Mouse (Mus musculus) cerebellum, adult 9-11 months (tissue): Measurements from ENCODE around the gene Fsd1.

Experiments
- DNase-seq: peaks from one replicate; pipeline ENCODE4 v3.0.0; 2022

Fsd1 gene

GRCm38 (mm10) chr17:55963171-55963570 lies 23.1 kb upstream of the Fsd1 start:
- DNase-seq, result peak; percentile 32

GRCm38 (mm10) chr17:55964496-55964895 lies 21.8 kb upstream of the Fsd1 start:
- peak; percentile 36 for DNase-seq

- DNase-seq, result no peak
Observed at GRCm38 (mm10) chr17:55964996-55965395, 21.3 kb upstream of the Fsd1 start.

GRCm38 (mm10) chr17:55967186-55967585 lies 19.1 kb upstream of the Fsd1 start:
- DNase-seq, result peak; percentile 55

GRCm38 (mm10) chr17:55968210-55968609 lies 18.1 kb upstream of the Fsd1 start:
- peak; percentile 55 for DNase-seq

GRCm38 (mm10) chr17:55969560-55969959 lies 16.7 kb upstream of the Fsd1 start:
- no peak for DNase-seq

- peak; percentile 74 for DNase-seq
Observed at GRCm38 (mm10) chr17:55969966-55970891, 16.1 kb upstream of the Fsd1 start, which contains the start of gene Shd. Gene Shd (plus strand): TSS chr17:55970467.

- DNase-seq, result peak; percentile 54
Observed at GRCm38 (mm10) chr17:55971453-55971852, 14.9 kb upstream of the Fsd1 start.

- DNase-seq, result peak; percentile 87
Observed at GRCm38 (mm10) chr17:55976255-55976862, 9.9 kb upstream of the Fsd1 start.

GRCm38 (mm10) chr17:55977301-55977700 lies 9.0 kb upstream of the Fsd1 start:
- no peak for DNase-seq

- no peak for DNase-seq
Observed at GRCm38 (mm10) chr17:55990278-55990898, 4.1 kb downstream of the Fsd1 start.

- DNase-seq, result no peak
Observed at GRCm38 (mm10) chr17:55996007-55996406, 9.7 kb downstream of the Fsd1 start.

GRCm38 (mm10) chr17:55999794-56000499 lies 13.6 kb downstream of the Fsd1 start:
- peak; percentile 49 for DNase-seq

- DNase-seq, result peak; percentile 67
Observed at GRCm38 (mm10) chr17:56003000-56003399, 16.7 kb downstream of the Fsd1 start.

GRCm38 (mm10) chr17:56005415-56006061 lies 19.2 kb downstream of the Fsd1 start, which contains the start of the genes Stap2 and Mpnd:
Gene Stap2 (minus strand): TSS chr17:56005584.
Gene Mpnd (plus strand): TSS chr17:56005711.
- peak; percentile 81 for DNase-seq

GRCm38 (mm10) chr17:56006956-56007355 lies 20.6 kb downstream of the Fsd1 start:
- DNase-seq, result peak; percentile 67

GRCm38 (mm10) chr17:56007444-56008355 lies 21.4 kb downstream of the Fsd1 start:
- peak; percentile 59 for DNase-seq

- peak; percentile 95 for DNase-seq
Observed at GRCm38 (mm10) chr17:56008356-56009087, 22.2 kb downstream of the Fsd1 start.

GRCm38 (mm10) chr17:56009088-56009961 lies 23.0 kb downstream of the Fsd1 start:
- peak; percentile 95 for DNase-seq

- peak; percentile 68 for DNase-seq
Observed at GRCm38 (mm10) chr17:56009962-56010240, 23.6 kb downstream of the Fsd1 start.
